Mouse (Mus musculus) cerebellum, adult 2 months (tissue): ENCODE measurements around the gene Lin28b. TPM values are rescaled to one million over a fixed set of nuclear protein-coding genes. Genes with fewer than 3 reads are reported as not detected.

Source experiments
- DNase-seq, 2 experiments: peaks; one replicate each; pipeline ENCODE4 v3.0.0; 2021
- H3K27ac ChIP-seq: fragments of 200-500 bp; 2 replicates; pipeline ENCODE4 v1.5.1; 2012; ENCODE audit warnings: low read length, control low read depth, inconsistent platforms; ENCODE audit not compliant: insufficient read depth
- H3K27me3 ChIP-seq: fragments of 200-500 bp; 2 replicates; pipeline ENCODE4 v1.6.1; 2012; ENCODE audit warnings: inconsistent platforms, mild to moderate bottlenecking, low read length, moderate library complexity; ENCODE audit not compliant: control insufficient read depth, insufficient read depth
- H3K4me1 ChIP-seq: fragments of 200-500 bp; 2 replicates; pipeline ENCODE4 v1.6.1; 2011; ENCODE audit warnings: low read length; ENCODE audit not compliant: control insufficient read depth, insufficient read depth
- H3K4me3 ChIP-seq: fragments of 200-500 bp; replicated peaks from 2 replicates; pipeline ENCODE3; 2011; ENCODE audit warnings: mild to moderate bottlenecking, low read depth, low read length, control low read depth; ENCODE audit not compliant: insufficient read depth
- CTCF ChIP-seq: fragments of 200-500 bp; IDR thresholded peaks from 2 replicates; pipeline ENCODE4 v1.5.1; 2011; ENCODE audit warnings: low read depth, mild to moderate bottlenecking, control low read depth, low read length, moderate library complexity, borderline replicate concordance; ENCODE audit not compliant: insufficient read depth
- POLR2A ChIP-seq: fragments of 200-500 bp; IDR thresholded peaks from 2 replicates; pipeline ENCODE4 v1.6.1; 2011; ENCODE audit warnings: low read length, control low read depth, borderline replicate concordance; ENCODE audit not compliant: insufficient read depth
- WGBS: fragments of 180-500 bp; shearing (Covaris S2); methylation state at CpG from one replicate; pipeline ENCODE4 v1.1.7; 2018; 5-methylcytosine and 5-hydroxymethylcytosine counted together
- polyA plus RNA-seq: library from polyadenylated mRNA; depleted of rRNA; stranded (reverse); fragments of >200 nt; gene quantifications from 2 replicates; pipeline ENCODE4 v1.2.3, GENCODE M21; 2012; rRNA removed

The Lin28b gene
- polyA plus RNA-seq: 2.9 and 3.2 TPM in 2 replicates

DNA sequence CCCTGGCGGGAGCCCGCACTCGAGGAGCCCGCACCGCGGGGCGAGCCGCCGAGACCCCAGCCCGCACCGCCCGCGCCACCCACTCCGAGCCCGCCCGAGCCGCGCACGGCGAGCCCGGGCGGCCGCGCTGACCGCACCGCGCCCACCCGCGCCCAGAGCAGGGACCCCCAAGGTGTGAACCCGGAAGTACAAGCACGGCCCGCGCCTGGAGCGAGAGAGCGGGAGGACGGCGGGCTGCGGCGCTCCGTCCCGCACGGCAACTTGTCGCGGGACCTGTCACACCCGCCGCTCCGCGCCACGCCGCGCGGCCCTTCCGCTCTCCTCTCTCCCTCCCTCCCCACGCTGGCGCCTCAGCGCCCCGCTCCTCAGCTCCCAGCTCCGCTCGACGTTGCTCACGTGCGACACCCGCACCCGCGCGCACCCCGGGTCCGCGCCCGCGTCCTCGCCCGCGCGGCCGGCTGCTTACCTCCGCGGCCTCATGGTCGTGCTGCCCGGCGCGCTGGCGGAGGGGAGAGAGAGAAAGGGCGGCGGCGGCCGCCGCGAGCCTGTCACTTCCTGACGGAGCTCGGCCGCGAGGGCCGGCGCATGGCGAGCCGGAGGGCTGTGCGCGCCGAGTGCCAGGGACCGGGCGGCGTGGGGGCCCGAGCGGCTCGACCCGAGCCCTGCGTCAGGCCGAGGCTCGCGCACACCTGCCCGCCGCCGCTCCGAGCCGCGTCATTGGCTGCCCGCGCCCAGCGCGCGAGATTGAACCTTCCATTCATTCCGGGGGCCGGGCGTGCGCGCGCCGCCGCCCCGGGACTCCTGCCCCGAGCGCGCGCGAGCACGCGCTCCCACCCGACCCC lies at the start of gene Lin28b:
Lin28b (minus strand) TSS at position 635 of the 842 bp plus-strand sequence.
- H3K27me3 ChIP-seq: peaks cover 9% of the 10 kb centered on the region; the same call in 1 of the 2 replicates
- peak within 1 kb of the TSS; percentile 28 for H3K4me3 ChIP-seq
- TF ChIP-seq CTCF: no peak
- TF ChIP-seq POLR2A: no peak
- peak; percentile 40 to 51 for DNase-seq
- no peaks in the 10 kb centered on the region for H3K4me1 ChIP-seq
- WGBS: under 1% methylated on average over 105 of the region's 139 CpGs
- H3K27ac ChIP-seq: no peak within 1 kb of the TSS

DNA sequence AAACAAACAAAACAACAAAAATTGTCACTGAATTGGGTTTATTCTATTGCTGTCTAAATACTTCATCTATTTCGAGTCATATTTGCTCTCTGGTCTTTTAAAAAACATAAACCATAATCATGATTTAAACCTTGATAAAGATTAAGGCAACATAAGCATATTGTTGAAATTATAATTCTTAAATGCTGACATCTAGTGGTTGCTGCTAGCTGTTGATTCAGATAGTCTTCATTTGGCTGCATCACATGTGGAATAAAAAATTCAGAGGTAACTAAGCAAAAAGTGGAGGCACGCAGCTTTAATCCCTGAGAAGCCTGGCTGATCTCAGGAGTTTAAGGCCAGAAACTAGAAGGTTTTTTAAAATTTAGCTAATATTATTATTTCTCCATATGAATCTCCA lies 25.6 kb upstream of the Lin28b start:
- no peak for TF ChIP-seq POLR2A
- no peak for TF ChIP-seq CTCF
- Histone ChIP-seq H3K27me3 (no peaks in the 10 kb centered on the region), H3K4me1 (no peaks in the 10 kb centered on the region), H3K27ac (no peak overlapping the region), H3K4me3 (no peak overlapping the region)
- 38% methylated on average over 2 of the region's 2 CpGs for WGBS
- DNase-seq: no peak

DNA sequence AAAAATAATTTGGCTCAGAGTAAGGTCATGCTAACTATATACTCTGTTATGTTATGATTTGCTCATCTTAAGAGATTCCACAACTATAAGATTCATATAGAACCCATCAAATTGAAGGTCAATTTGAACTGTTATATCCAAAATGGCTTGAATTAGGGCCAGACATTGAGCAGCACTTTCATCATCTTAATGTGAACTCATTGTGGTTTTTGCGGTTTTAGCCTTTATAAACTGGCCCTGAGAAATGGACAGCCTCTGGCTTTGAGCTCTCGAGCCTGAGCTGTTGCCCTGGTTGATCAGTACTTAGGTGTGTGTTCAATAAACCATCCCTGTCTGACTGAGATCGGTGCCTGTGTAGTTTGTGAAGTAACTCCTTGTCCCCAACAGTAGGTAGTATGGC lies 24.5 kb upstream of the Lin28b start:
- DNase-seq: no peak
- no peaks in the 10 kb centered on the region for H3K4me1 ChIP-seq
- no peaks in the 10 kb centered on the region for H3K27me3 ChIP-seq
- H3K4me3 ChIP-seq: no peak overlapping the region
- WGBS: 91% methylated on average over 3 of the region's 3 CpGs
- H3K27ac ChIP-seq: no peak overlapping the region
- no peak for TF ChIP-seq CTCF
- TF ChIP-seq POLR2A: no peak

GRCm38 (mm10) chr10:45500259-45500658 lies 14.1 kb upstream of the Lin28b start:
- 75% methylated on average over 1 of the region's 1 CpGs for WGBS

GRCm38 (mm10) chr10:45486603-45486946 lies 380 bp upstream of the Lin28b start:
- no peaks in the 10 kb centered on the region for H3K4me1 ChIP-seq
- no peak for DNase-seq
- WGBS: 1% methylated on average over 40 of the region's 40 CpGs
- TF ChIP-seq CTCF: no peak
- no peak for TF ChIP-seq POLR2A
- H3K4me3 ChIP-seq: peak overlapping the region; percentile 28
- peaks cover 9% of the 10 kb centered on the region; the same call in 1 of the 2 replicates for H3K27me3 ChIP-seq
- H3K27ac ChIP-seq: no peak overlapping the region

More at GRCm38 (mm10) chr10:45500259-45500658, 14.1 kb upstream of the Lin28b start:
- H3K27ac ChIP-seq: no peak overlapping the region
- no peaks in the 10 kb centered on the region for H3K4me1 ChIP-seq
- no peak overlapping the region for H3K4me3 ChIP-seq
- DNase-seq: no peak
- no peaks in the 10 kb centered on the region for H3K27me3 ChIP-seq
- TF ChIP-seq CTCF (no peak), POLR2A (no peak)

DNA sequence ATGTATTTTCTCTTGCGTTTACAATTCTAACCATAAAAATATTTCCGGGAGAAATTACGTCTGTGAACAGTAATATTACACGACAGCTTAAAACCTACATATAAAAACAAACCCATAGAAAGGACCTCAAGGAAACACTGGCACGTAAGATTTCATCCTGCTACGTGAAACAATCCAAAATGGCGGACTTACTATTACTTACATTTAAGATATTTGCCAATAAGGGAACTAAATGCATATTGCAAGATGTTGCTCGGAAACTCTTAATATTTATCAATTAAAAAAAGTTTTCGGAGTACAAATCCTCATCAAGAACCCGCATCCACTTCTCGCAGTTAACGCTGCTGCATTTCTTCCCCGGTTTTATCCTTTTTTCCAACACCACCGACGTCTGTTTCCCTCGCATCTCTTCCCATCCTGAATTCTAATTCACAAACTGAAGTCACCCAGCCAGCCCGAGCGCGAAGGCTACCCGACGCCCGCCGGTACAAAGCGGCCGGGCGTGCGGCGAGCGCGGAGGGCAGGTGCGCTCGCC lies 902 bp downstream of the Lin28b start:
- Histone ChIP-seq H3K4me3 (no peak overlapping the region), H3K27ac (no peak overlapping the region), H3K4me1 (no peaks in the 10 kb centered on the region), H3K27me3 (peaks cover 9% of the 10 kb centered on the region; the same call in 1 of the 2 replicates)
- no peak for TF ChIP-seq POLR2A
- TF ChIP-seq CTCF: no peak
- WGBS: 3% methylated on average over 32 of the region's 32 CpGs
- DNase-seq: peak in 1 of 2 experiments; percentile 9

GRCm38 (mm10) chr10:45483210-45483609 lies 3.0 kb downstream of the Lin28b start:
- DNase-seq: no peak
- H3K27me3 ChIP-seq: peaks cover 9% of the 10 kb centered on the region; the same call in 1 of the 2 replicates
- H3K27ac ChIP-seq: no peak overlapping the region
- 85% methylated on average over 2 of the region's 2 CpGs for WGBS
- no peak for TF ChIP-seq POLR2A
- no peak for TF ChIP-seq CTCF
- no peaks in the 10 kb centered on the region for H3K4me1 ChIP-seq
- no peak overlapping the region for H3K4me3 ChIP-seq

DNA sequence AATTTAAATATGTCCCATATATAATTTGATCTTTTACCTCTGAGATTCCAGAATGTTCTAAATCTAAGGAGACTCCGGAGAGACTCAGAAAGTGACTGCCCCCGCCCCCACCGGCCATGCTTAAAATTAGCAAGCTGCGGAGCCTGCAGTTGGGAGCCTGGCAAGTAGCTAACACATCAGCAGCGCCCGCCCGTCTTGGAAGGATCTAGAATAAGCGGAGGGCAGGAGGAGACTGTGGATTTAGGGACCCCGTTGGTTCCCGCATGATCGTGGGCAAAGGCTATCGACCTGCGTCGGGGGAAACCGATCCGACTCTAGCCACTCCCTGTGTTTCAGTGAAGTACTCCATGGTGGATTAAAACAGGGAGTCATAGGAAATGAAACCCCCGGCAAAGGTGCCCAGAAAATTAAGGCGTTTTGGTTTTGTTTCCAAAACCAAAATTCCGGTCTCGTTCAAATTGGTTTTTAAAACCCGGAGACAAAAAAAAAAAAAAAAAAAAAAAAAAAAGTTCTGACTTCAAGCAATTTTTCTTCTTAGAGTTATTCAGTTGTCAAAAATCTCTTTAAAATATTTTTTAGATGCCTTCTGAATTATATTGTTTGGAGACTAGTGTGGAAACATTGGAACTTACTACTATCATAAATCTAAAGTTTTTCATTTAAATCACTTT lies 12.4 kb downstream of the Lin28b start:
- H3K4me3 ChIP-seq: no peak overlapping the region
- peaks cover 5% of the 10 kb centered on the region; the same call in 1 of the 2 replicates for H3K27me3 ChIP-seq
- 3% methylated on average over 21 of the region's 21 CpGs for WGBS
- no peak overlapping the region for H3K27ac ChIP-seq
- TF ChIP-seq POLR2A (no peak), CTCF (no peak)
- H3K4me1 ChIP-seq: no peaks in the 10 kb centered on the region
- no peak for DNase-seq
